Mouse (Mus musculus) natural killer cell, adult 2 months (primary cell): ENCODE results near the gene Fv1.
A peak's percentile ranks its signal among the peaks of the same experiment; 100 is the strongest.
"Not testable (repeated sequence)": the region's sequence is repeated elsewhere in the genome, so short reads cannot be mapped to it uniquely, and the experiment has no call there.

Experiments used
- DNase-seq, 2 experiments: peaks; one replicate each; pipeline ENCODE4 v3.0.0; 2022; ENCODE audit warnings: low spot score in 2 of 2

Gene Fv1

GRCm38 (mm10) chr4:147868450-147869031 lies at the start of gene Fv1, which contains the start of gene Miip:
Gene Fv1 (plus strand): TSS chr4:147868979.
Gene Miip (minus strand): TSS chr4:147868816.
- DNase-seq = peak; percentile 94

- not testable (repeated sequence) for DNase-seq
Measured at GRCm38 (mm10) chr4:147819659-147820058, 49.1 kb upstream of the Fv1 start.

GRCm38 (mm10) chr4:147821414-147821813 lies 47.4 kb upstream of the Fv1 start:
- not testable (repeated sequence) for DNase-seq

GRCm38 (mm10) chr4:147824389-147824788 lies 44.4 kb upstream of the Fv1 start:
- DNase-seq = no peak

GRCm38 (mm10) chr4:147839282-147839681 lies 29.5 kb upstream of the Fv1 start:
- not testable (repeated sequence) for DNase-seq

- no peak for DNase-seq
Measured at GRCm38 (mm10) chr4:147842871-147843270, 25.9 kb upstream of the Fv1 start.

GRCm38 (mm10) chr4:147847614-147848583 lies 20.9 kb upstream of the Fv1 start, which contains the start of gene Zfp933:
Gene Zfp933 (minus strand): TSS chr4:147848366.
- peak; percentile 69 to 72 for DNase-seq

- DNase-seq = no peak
Measured at GRCm38 (mm10) chr4:147848584-147848991, 20.2 kb upstream of the Fv1 start.

GRCm38 (mm10) chr4:147850776-147851175 lies 18.0 kb upstream of the Fv1 start:
- no peak for DNase-seq

- no peak for DNase-seq
Measured at GRCm38 (mm10) chr4:147862051-147862450, 6.7 kb upstream of the Fv1 start.

GRCm38 (mm10) chr4:147865651-147866050 lies 3.1 kb upstream of the Fv1 start:
- DNase-seq = no peak

- DNase-seq = no peak
Measured at GRCm38 (mm10) chr4:147866056-147866455, 2.7 kb upstream of the Fv1 start.

GRCm38 (mm10) chr4:147866793-147867192 lies 2.0 kb upstream of the Fv1 start:
- DNase-seq = not testable (repeated sequence)

- no peak for DNase-seq
Measured at GRCm38 (mm10) chr4:147867563-147868449, 973 bp upstream of the Fv1 start.

- DNase-seq = no peak
Measured at GRCm38 (mm10) chr4:147869238-147869637, 459 bp downstream of the Fv1 start.

- DNase-seq = no peak
Measured at GRCm38 (mm10) chr4:147875852-147876575, 7.2 kb downstream of the Fv1 start.

GRCm38 (mm10) chr4:147878537-147878936 lies 9.8 kb downstream of the Fv1 start:
- DNase-seq = no peak

GRCm38 (mm10) chr4:147879456-147879855 lies 10.7 kb downstream of the Fv1 start:
- DNase-seq = no peak

GRCm38 (mm10) chr4:147879865-147880264 lies 11.1 kb downstream of the Fv1 start:
- no peak for DNase-seq

GRCm38 (mm10) chr4:147881792-147882191 lies 13.0 kb downstream of the Fv1 start:
- DNase-seq = no peak

- no peak for DNase-seq
Measured at GRCm38 (mm10) chr4:147883041-147883440, 14.3 kb downstream of the Fv1 start.
